Mouse (Mus musculus) brain, embryonic 18.5 days (tissue): ENCODE measurements around the gene Car9.
A peak's percentile ranks its signal among the peaks of the same experiment; 100 is the strongest.

Experiments used
- DNase-seq: peaks from one replicate; pipeline ENCODE4 v3.0.0-alpha.2; 2012; ENCODE audit warnings: low read depth, low spot score

Gene Car9

GRCm38 (mm10) chr4:43493186-43493845, 13.4 kb upstream of the Car9 start:
- peak; percentile 91 for DNase-seq

- no peak for DNase-seq
Measured at GRCm38 (mm10) chr4:43493846-43494240, 12.9 kb upstream of the Car9 start.

GRCm38 (mm10) chr4:43496587-43496986, 10.2 kb upstream of the Car9 start:
- DNase-seq, result no peak

GRCm38 (mm10) chr4:43497405-43497804, 9.4 kb upstream of the Car9 start:
- DNase-seq, result no peak

- no peak for DNase-seq
Measured at GRCm38 (mm10) chr4:43497946-43498345, 8.8 kb upstream of the Car9 start.

- DNase-seq, result no peak
Measured at GRCm38 (mm10) chr4:43498983-43499382, 7.8 kb upstream of the Car9 start.

- peak; percentile 36 for DNase-seq
Measured at GRCm38 (mm10) chr4:43499407-43500333, 7.1 kb upstream of the Car9 start, which contains the start of gene Arhgef39. TSS of gene Arhgef39 (minus strand) at chr4:43499695.

GRCm38 (mm10) chr4:43503041-43503440, 3.7 kb upstream of the Car9 start:
- no peak for DNase-seq

GRCm38 (mm10) chr4:43503506-43503905, 3.3 kb upstream of the Car9 start:
- no peak for DNase-seq

- DNase-seq, result no peak
Measured at GRCm38 (mm10) chr4:43504269-43504668, 2.5 kb upstream of the Car9 start.

GRCm38 (mm10) chr4:43506074-43506473, 692 bp upstream of the Car9 start:
- DNase-seq, result no peak

- no peak for DNase-seq
Measured at GRCm38 (mm10) chr4:43507938-43508665, 1.3 kb downstream of the Car9 start.

GRCm38 (mm10) chr4:43508666-43508997, 1.9 kb downstream of the Car9 start:
- DNase-seq, result no peak

- DNase-seq, result no peak
Measured at GRCm38 (mm10) chr4:43509109-43509508, 2.3 kb downstream of the Car9 start.

- no peak for DNase-seq
Measured at GRCm38 (mm10) chr4:43511675-43512454, 5.1 kb downstream of the Car9 start.

GRCm38 (mm10) chr4:43512653-43513052, 5.9 kb downstream of the Car9 start:
- DNase-seq, result no peak

GRCm38 (mm10) chr4:43513300-43513699, 6.5 kb downstream of the Car9 start:
- DNase-seq, result no peak

GRCm38 (mm10) chr4:43513791-43514190, 7.0 kb downstream of the Car9 start:
- DNase-seq, result no peak

GRCm38 (mm10) chr4:43515764-43516708, 9.3 kb downstream of the Car9 start:
- no peak for DNase-seq

- no peak for DNase-seq
Measured at GRCm38 (mm10) chr4:43519551-43519950, 12.8 kb downstream of the Car9 start.
